Mouse (Mus musculus) embryonic facial prominence, embryonic 10.5 days (tissue): Measurements from ENCODE around the gene Cherp. TPM values are rescaled to one million over a fixed set of nuclear protein-coding genes. Genes with fewer than 3 reads are reported as not detected.

Source experiments
- DNase-seq: peaks from one replicate; pipeline ENCODE4 v3.0.0-alpha.2; 2017; ENCODE audit warnings: low spot score
- H3K27ac ChIP-seq: fragments of 300-500 bp; sonication (generic); replicated peaks from 2 replicates; pipeline ENCODE4 v1.5.1; 2016; ENCODE audit warnings: mild to moderate bottlenecking
- H3K27me3 ChIP-seq: fragments of 300-500 bp; sonication (generic); replicated peaks from 2 replicates; pipeline ENCODE4 v1.6.1; 2016; ENCODE audit warnings: low read depth, mild to moderate bottlenecking; ENCODE audit not compliant: poor library complexity, severe bottlenecking
- H3K36me3 ChIP-seq: fragments of 300-500 bp; sonication (generic); replicated peaks from 2 replicates; pipeline ENCODE4 v1.6.1; 2016; ENCODE audit warnings: mild to moderate bottlenecking, moderate library complexity
- H3K4me1 ChIP-seq: fragments of 300-500 bp; sonication (generic); 2 replicates; pipeline ENCODE4 v1.6.1; 2016
- H3K4me3 ChIP-seq: fragments of 300-500 bp; sonication (generic); 2 replicates; pipeline ENCODE4 v1.5.1; 2016; ENCODE audit warnings: mild to moderate bottlenecking, moderate library complexity
- H3K9me3 ChIP-seq: fragments of 300-500 bp; sonication (generic); 2 replicates; pipeline ENCODE4 v1.6.1; 2016; ENCODE audit warnings: mild to moderate bottlenecking
- WGBS: fragments of 180-500 bp; shearing (Covaris S2); methylation state at CpG from one replicate; pipeline ENCODE4 v1.1.7; 2016; 5-methylcytosine and 5-hydroxymethylcytosine counted together
- polyA plus RNA-seq: library from polyadenylated mRNA; unstranded; fragments of >200 nt; fragmentation: Nextera tagmentation; extraction: Ambion mirVana; gene quantifications from 2 replicates; pipeline ENCODE4 v1.2.1, GENCODE M21; 2016

Gene Cherp
- polyA plus RNA-seq, 1 experiment from 2014 or later = 112 TPM

DNA sequence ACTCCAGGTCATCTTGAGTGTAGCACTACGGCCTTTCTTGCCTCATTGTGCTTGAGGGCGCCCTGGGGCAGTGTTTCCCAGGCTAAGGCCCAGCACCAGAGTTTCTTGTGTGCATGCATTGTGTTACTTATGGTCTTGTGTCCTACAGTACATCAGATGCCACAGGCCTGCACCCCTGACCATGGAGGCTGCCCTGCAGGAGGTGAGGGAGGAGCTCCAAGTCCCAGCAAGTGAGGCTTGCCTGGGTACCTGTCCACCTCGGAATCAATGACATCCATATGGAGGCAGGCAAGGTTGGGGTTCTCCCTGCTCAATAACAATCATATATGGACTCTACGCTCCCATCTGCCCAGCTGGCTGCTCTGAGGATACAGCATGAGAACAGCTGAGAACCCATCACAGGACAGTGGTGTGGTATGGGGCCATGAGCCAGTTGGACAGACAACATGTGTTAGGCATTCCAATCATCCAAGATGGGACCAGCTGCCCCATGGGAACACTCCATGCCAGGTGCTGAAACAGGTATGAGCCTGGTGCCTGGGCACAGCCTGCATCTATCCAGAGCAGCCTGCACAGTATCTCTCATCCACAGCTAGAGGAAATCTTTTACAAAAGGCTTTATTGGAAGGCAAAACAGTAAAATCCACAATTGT lies 15.0 kb downstream of the Cherp start:
- peaks cover 80% of the 10 kb centered on the region for H3K36me3 ChIP-seq
- 85% methylated on average over 4 of the region's 4 CpGs for WGBS

DNA sequence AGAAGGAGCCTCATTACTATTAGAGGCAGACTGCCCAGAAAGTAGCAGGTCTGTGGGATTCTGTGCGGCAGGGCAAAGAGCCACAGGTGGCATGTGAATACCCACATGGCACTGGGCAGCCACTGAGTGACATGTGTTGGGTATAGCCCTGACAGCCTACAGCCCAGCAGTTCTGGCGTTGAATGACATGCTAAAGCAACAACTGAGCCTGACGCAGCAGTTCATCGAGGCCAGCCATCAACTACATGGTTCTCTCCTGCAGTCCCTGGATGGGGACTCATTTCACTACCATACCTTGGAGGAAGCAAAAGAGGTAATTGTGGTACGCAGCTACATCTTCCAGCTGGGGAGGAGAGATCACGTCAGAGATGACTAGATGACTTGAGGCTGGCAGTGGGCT lies 16.6 kb downstream of the Cherp start:
- Histone ChIP-seq H3K4me3 (no peak overlapping the region), H3K9me3 (peaks cover 3% of the 10 kb centered on the region; the same call in 1 of the 2 replicates), H3K27me3 (no peaks in the 10 kb centered on the region), H3K4me1 (no peaks in the 10 kb centered on the region), H3K36me3 (peaks cover 80% of the 10 kb centered on the region), H3K27ac (no peak overlapping the region)
- 87% methylated on average over 6 of the region's 6 CpGs for WGBS
- DNase-seq = no peak

More for the DNA sequence above, 15.0 kb downstream of the Cherp start:
- Histone ChIP-seq H3K4me3 (no peak overlapping the region), H3K27me3 (no peaks in the 10 kb centered on the region), H3K9me3 (no peaks in the 10 kb centered on the region), H3K27ac (no peak overlapping the region), H3K4me1 (no peaks in the 10 kb centered on the region)
- DNase-seq = no peak

DNA sequence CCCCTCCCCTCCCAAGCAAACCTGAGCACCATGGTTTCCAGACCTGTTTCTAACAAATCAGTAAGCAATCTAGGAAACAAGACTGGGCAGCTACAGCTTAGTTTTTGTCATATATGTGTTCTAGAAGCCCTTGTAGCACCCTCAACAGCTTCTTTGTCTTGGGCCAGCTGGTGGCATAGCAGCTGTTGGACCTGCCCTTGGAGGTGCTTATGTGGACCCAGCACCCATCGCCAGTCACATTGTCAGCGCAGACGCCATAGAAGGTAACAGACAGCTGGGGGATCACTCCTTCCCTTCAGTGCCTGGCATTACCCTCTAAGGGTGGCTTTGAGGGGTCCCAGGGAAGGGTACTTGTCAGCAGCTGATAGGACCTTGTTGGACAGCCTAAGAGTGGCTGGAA lies 17.2 kb downstream of the Cherp start:
- Histone ChIP-seq H3K9me3 (peaks cover 3% of the 10 kb centered on the region; the same call in 1 of the 2 replicates), H3K4me1 (no peaks in the 10 kb centered on the region), H3K4me3 (no peak overlapping the region), H3K36me3 (peaks cover 80% of the 10 kb centered on the region), H3K27ac (no peak overlapping the region), H3K27me3 (no peaks in the 10 kb centered on the region)
- 92% methylated on average over 3 of the region's 3 CpGs for WGBS
- no peak for DNase-seq

DNA sequence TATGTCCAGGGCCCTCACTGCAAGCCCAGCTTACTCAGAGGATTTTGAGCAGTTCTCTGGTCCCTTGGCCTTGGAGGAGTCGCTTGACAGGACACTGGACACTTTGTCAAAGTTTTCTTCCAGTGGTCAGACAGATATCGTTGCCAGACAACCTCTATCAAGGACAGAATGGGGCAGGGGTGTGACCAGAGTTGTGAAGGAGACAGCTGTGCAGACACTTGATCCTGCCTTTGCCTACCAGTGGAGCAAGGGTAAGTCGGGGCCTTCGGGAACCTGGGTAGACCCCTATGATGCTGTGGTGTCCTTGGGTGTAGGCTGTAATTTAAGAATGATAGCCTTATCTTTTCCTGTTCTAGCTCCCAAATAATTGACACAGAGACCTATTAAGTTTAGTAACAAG lies 19.7 kb downstream of the Cherp start:
- no peak for DNase-seq
- H3K36me3 ChIP-seq = peaks cover 78% of the 10 kb centered on the region
- H3K27ac ChIP-seq = no peak overlapping the region
- no peak overlapping the region for H3K4me3 ChIP-seq
- H3K27me3 ChIP-seq = no peaks in the 10 kb centered on the region
- no peaks in the 10 kb centered on the region for H3K4me1 ChIP-seq
- 91% methylated on average over 4 of the region's 4 CpGs for WGBS
- peaks cover 3% of the 10 kb centered on the region; the same call in 1 of the 2 replicates for H3K9me3 ChIP-seq

DNA sequence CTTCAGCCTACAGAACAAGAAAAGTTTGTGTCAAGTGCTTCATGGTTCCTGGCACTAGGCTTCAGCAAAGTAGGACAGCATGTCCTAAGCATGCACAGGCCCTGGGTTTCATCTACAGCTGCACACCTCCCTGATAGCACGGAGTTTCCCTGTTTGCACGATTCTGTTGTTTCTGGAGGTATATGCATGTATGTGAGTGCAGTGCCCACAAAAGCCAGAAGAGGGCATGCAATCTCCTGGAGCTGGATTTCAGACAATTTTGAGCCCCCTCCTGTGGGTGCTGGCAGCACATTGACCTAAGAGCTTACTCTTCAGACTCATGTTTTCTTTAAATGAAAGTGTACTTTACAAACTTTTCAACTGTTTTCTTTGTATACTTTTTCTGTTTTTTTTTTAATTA lies 21.1 kb downstream of the Cherp start:
- H3K4me1 ChIP-seq = no peaks in the 10 kb centered on the region
- peaks cover 78% of the 10 kb centered on the region for H3K36me3 ChIP-seq
- no peak overlapping the region for H3K4me3 ChIP-seq
- peaks cover 3% of the 10 kb centered on the region; the same call in 1 of the 2 replicates for H3K9me3 ChIP-seq
- no peaks in the 10 kb centered on the region for H3K27me3 ChIP-seq
- no peak for DNase-seq
- H3K27ac ChIP-seq = no peak overlapping the region
- 95% methylated on average over 2 of the region's 2 CpGs for WGBS

DNA sequence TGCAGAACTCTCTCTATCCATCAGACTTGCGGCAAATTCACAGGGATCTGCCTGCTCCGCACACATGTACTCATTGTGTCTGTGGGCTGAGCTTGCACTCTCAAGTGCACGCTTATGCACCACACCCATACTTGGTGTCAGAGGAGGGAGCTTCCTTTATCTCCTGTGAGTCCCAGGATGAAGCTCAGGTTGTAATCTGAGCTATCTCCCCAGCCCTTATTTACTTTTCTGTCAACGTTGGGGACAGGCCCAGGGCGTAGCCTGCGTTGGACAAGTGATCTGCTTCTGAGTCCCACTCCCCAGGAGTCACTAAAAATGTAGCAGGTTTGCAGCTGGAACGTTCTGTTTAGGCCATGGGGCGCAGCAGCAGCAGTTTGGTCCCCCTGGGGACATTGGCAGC lies 23.5 kb downstream of the Cherp start:
- H3K27ac ChIP-seq = no peak overlapping the region
- DNase-seq = no peak
- H3K9me3 ChIP-seq = peaks cover 3% of the 10 kb centered on the region; the same call in 1 of the 2 replicates
- H3K36me3 ChIP-seq = peaks cover 81% of the 10 kb centered on the region
- no peak overlapping the region for H3K4me3 ChIP-seq
- WGBS = 86% methylated on average over 8 of the region's 8 CpGs
- no peaks in the 10 kb centered on the region for H3K27me3 ChIP-seq
- H3K4me1 ChIP-seq = no peaks in the 10 kb centered on the region

DNA sequence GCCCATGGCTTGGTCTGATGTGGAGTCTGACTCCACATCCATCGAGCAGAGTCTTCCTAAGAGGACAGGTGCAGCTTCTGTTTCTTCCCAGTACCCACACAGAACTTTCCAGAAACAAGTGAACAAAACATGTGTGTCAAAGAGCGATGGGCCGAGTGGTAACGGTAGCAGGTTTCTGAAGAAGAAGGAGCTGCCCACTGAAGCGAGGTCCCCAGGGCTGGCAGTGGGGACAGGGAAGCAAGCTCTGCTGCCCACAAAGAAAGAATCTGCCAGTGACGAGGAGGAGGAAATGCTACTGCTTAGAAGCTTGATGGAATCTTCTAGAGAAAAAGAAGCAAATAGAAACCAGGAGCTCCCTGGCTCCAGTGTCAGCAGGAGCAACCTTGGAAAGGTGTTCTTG lies 30.0 kb downstream of the Cherp start:
- 93% methylated on average over 6 of the region's 6 CpGs for WGBS

DNA sequence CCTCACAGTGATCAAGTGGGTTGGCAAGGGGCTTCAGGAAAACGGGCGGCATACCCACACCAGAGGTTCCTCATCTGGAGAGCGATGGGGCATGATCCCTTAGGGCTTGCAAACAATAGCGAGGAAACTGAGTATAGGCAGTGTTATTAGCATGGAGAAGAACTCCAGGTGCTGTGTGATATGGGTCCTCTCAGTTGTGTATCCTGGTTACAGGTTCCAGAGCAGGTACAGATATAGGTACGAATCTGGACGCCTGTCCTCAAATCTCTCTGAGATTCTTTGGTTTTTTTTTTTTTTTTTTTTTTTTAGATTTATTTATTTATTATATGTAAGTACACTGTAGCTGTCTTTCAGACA lies 31.1 kb downstream of the Cherp start:
- Histone ChIP-seq H3K36me3 (peaks cover 22% of the 10 kb centered on the region), H3K27ac (peak overlapping the region; percentile 85), H3K4me1 (peaks cover 8% of the 10 kb centered on the region), H3K9me3 (no peaks in the 10 kb centered on the region), H3K4me3 (peak overlapping the region; percentile 62), H3K27me3 (no peaks in the 10 kb centered on the region)
- no peak for DNase-seq
- WGBS = 46% methylated on average over 6 of the region's 6 CpGs

More for the DNA sequence above, 30.0 kb downstream of the Cherp start:
- DNase-seq = no peak
- no peaks in the 10 kb centered on the region for H3K9me3 ChIP-seq
- peaks cover 8% of the 10 kb centered on the region for H3K4me1 ChIP-seq
- no peak overlapping the region for H3K4me3 ChIP-seq
- H3K27ac ChIP-seq = no peak overlapping the region
- H3K27me3 ChIP-seq = no peaks in the 10 kb centered on the region
- peaks cover 33% of the 10 kb centered on the region for H3K36me3 ChIP-seq

DNA sequence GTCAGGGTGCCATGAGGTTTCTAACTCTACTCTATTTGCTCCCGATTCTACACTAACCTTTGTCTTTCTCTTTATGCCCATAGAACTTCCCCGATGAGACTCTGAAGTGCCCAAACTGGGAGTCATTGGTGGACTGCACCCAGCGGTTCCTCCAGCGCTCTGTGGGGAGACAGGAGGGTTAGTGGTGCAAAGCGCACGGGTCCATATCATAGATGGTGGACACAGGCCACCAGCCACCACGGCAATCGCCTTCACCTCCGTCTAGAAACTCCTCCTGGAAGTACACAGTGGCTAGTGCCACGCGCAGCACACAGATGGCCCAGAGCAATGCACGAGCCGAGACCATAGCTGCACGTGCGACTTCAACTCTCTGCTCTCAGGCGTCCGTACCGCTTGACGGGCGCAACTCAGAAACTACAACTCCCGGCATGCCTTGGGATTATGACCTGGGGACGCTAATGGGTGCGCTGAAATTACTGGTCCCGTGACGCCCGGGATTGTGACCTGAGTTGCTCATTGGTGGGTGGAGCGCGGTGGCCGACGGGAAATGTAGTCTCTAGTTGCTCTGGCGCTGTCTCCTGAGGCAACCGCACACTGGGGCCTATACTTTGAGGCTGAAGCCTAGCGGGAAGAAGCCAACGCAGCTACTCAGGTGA lies 31.6 kb downstream of the Cherp start, which contains the start of the genes Calr3 and 1700030K09Rik:
Calr3 (minus strand) TSS at position 533 of the 656 bp plus-strand sequence.
1700030K09Rik (plus strand) TSS at position 543 of the 656 bp plus-strand sequence.
- WGBS = 6% methylated on average over 34 of the region's 34 CpGs
- Histone ChIP-seq H3K27me3 (no peaks in the 10 kb centered on the region), H3K4me1 (peaks cover 8% of the 10 kb centered on the region), H3K27ac (peak within 1 kb of the TSS; percentile 85), H3K36me3 (peaks cover 21% of the 10 kb centered on the region), H3K4me3 (peak within 1 kb of the TSS; percentile 62), H3K9me3 (no peaks in the 10 kb centered on the region)
- DNase-seq = peak; percentile 98

DNA sequence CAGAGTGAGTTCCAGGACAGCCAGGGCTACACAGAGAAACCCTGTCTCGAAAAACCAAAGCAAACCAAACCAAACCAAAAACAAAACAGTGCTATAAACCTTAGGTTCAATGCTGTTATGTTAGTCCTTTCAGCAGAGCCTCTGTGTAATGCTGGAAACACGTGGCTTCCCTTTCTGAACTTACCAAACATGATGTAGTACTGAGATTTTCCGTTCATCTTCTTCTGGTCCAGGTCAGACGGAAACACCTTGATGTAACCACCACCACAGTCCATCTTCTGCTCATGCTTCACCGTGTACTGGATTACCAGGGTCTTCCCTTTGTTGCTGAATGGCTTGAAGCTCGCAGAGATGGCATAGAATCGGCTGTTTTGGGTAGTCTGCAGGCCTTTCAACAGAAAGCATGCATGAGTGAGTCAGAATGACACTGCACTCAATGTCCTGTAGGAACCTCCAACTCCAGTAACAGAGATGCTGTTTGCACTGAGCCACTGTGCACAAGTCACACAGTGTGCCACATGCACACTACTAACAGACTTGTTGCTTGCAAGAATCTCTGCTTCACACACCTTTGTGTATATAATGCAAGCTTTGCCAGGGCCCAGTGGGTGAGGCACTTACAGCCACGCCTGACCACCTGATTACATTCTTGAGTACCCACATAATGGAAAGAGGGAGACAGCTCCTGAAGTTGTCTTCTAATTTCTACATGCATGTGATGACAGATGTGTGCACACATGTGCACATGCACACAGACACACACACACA lies 36.6 kb downstream of the Cherp start:
- no peak for DNase-seq
- peaks cover 7% of the 10 kb centered on the region for H3K4me1 ChIP-seq
- no peak overlapping the region for H3K27ac ChIP-seq
- no peaks in the 10 kb centered on the region for H3K9me3 ChIP-seq
- no peaks in the 10 kb centered on the region for H3K36me3 ChIP-seq
- WGBS = 77% methylated on average over 8 of the region's 8 CpGs
- H3K4me3 ChIP-seq = no peak overlapping the region
- H3K27me3 ChIP-seq = no peaks in the 10 kb centered on the region

DNA sequence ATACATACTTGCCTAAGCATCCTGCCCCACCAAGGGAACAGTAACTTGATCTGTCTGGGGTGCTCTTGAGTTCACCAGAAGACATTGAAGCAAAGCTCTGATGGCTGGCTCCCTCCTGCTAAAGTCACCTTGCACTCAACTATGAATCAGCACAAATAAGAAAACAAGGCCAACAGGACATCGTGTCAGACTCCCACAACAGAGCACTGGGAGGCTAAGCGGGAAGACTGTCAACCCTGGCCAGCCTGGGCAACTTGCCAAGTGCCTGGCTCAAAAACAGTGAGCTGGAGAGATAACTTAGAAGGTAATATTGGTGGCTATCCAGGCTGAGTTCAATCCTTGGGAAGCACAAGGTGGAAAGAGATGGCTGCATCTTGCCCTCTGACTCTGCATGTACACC lies 40.1 kb downstream of the Cherp start:
- WGBS = 75% methylated on average over 2 of the region's 2 CpGs
- no peak for DNase-seq
- no peak overlapping the region for H3K27ac ChIP-seq
- no peaks in the 10 kb centered on the region for H3K4me1 ChIP-seq
- H3K36me3 ChIP-seq = no peaks in the 10 kb centered on the region
- H3K9me3 ChIP-seq = no peaks in the 10 kb centered on the region
- no peak overlapping the region for H3K4me3 ChIP-seq
- no peaks in the 10 kb centered on the region for H3K27me3 ChIP-seq

DNA sequence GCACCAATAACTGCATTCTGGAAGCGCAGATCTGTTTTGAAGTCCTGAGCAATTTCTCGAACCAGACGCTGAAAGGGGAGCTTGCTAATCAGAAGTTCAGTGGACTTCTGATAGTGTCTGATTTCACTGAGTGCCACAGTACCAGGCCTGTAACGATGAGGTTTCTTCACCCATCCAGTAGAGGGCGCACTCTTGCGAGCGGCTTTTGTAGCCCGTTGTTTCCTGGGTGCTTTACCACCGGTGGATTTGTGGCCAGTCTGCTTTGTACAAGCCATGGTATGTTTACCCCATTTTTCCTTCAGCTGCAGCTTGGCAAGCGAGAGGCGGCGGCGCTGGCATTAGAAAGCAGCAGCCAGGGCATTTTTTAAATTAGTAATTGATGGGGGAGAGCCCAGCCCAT lies 45.4 kb downstream of the Cherp start:
- Histone ChIP-seq H3K4me3 (no peak overlapping the region), H3K36me3 (no peaks in the 10 kb centered on the region), H3K4me1 (no peaks in the 10 kb centered on the region), H3K9me3 (no peaks in the 10 kb centered on the region), H3K27ac (no peak overlapping the region), H3K27me3 (no peaks in the 10 kb centered on the region)
- no peak for DNase-seq
- WGBS = 49% methylated on average over 13 of the region's 13 CpGs
